Mouse (Mus musculus): Measurements from ENCODE around the gene Mtfr1l. TPM values are rescaled to one million over a fixed set of nuclear protein-coding genes. Genes with fewer than 3 reads are reported as not detected.
A peak's percentile ranks its signal among the peaks of the same experiment; 100 is the strongest.

Gene Mtfr1l
- 110 and 111 TPM in 2 replicates for polyA plus RNA-seq (2015; fragmentation: Nextera tagmentation; extraction: Ambion mirVana)

DNA sequence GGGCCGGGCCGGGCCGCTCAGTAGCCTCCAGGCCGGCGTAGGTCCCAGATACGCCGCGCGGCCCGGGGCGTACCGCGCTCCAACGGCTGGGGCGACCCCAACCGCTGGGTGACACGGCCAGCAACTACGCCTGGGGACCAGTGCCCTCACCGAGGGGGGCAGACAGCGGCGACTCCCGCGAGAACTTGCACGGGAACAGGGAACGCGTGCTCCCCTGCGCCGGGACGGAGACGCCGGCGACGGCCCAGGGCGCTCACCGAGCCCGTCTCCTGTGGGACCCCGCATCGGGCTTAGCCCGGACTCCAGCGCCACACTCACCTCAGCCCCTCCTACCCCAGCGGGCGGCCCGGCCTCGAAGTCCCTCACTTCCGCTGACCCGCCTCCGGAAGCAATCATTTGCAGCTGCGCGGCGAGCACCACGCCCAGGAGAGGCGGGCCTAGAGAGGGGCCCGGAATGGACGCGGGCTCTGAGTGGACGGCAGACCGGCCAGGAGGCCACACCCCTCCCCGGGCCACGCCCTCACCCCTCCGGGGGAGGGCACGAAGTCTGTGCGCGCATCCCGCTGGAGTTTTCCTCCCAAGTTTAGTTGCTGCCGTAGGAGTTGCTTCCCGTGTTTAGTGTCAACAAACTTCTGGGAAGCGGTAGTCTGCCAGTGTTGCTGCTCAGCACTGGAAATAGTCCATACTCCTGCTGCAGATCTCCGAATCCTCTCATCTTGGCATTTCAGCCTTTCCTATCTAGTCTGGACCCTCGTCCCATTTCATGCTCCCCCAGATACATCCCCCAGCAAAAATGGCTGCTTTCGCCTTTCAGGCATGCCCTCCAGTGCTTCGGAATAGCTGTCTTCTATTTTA, at the start of gene Mtfr1l:
Gene Mtfr1l, minus strand, starts transcription at position 456 of the 855 bp plus-strand sequence.
- Histone ChIP-seq H3K36me3 (ENCODE audit: control insufficient read depth, insufficient read depth, low read length) (peaks cover 6% of the 10 kb centered on the region), H3K4me2 (ENCODE audit: low read depth, low read length) (peak within 1 kb of the TSS; percentile 96), H3K27me3 (ENCODE audit: control insufficient read depth, insufficient read depth, low read depth, low read length) (no peaks in the 10 kb centered on the region), H3K27ac (ENCODE audit: low read length) (peak within 1 kb of the TSS; percentile 91), H3K9ac (ENCODE audit: low read length) (peak within 1 kb of the TSS; percentile 90), H3K4me3 (ENCODE audit: low read length) (peak within 1 kb of the TSS; percentile 94), H3K9me3 (ENCODE audit: control insufficient read depth, low read length) (no peaks in the 10 kb centered on the region), H3K4me1 (replicated peaks; ENCODE audit: control insufficient read depth, insufficient read depth, low read length) (peaks cover 26% of the 10 kb centered on the region)
- WGBS: under 1% methylated on average over 67 of the region's 71 CpGs
- peak; percentile 98 for ATAC-seq (ENCODE audit: low read depth)

DNA sequence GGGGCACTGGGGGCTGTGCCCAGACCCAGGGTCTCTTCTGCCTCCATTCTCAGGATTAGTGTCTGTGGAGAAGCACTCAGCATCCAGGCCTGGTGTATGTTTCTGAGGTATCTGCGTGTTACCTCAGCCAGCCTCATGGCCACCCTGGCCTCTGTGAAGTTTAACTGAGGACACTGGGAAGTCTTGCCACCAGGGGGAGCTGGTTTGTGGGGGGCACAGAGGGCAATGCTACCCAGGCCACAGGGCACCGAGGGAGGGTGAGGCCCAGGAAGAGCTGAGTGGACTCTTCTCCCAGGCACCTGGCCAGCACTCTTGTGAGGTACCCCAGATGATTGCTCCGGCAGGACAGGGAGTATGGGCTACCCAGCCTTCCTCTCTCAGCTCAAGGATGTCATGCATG, 48.3 kb upstream of the Mtfr1l start:
- ATAC-seq (ENCODE audit: low read depth): no peak
- Histone ChIP-seq H3K27me3 (ENCODE audit: control insufficient read depth, insufficient read depth, low read depth, low read length) (no peaks in the 10 kb centered on the region), H3K36me3 (ENCODE audit: control insufficient read depth, insufficient read depth, low read length) (no peaks in the 10 kb centered on the region), H3K4me1 (replicated peaks; ENCODE audit: control insufficient read depth, insufficient read depth, low read length) (peaks cover 13% of the 10 kb centered on the region), H3K27ac (ENCODE audit: low read length) (no peak overlapping the region), H3K4me3 (ENCODE audit: low read length) (no peak overlapping the region), H3K9ac (ENCODE audit: low read length) (no peak overlapping the region), H3K9me3 (ENCODE audit: control insufficient read depth, low read length) (no peaks in the 10 kb centered on the region), H3K4me2 (ENCODE audit: low read depth, low read length) (no peak overlapping the region)
- WGBS: 67% methylated on average over 3 of the region's 3 CpGs

DNA sequence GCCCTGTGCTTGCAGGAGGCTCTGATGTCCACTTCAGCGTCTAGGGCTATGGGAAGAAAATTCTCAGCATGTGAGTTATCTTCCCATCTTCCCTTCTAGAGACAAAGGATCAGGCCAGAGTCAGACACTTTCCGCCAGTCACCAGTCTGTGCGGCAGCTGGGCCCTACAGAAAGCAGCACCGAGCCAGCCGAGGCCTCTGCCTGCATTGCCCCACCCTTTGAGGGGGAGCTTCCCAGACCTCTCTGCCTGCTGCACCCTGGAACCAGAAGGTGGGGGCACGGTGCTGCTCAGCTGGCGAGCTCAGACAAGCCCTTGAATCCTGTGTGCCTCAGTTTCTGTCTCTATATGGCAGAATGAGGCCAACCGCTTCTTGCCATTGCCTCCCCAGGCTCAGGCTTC, 46.2 kb upstream of the Mtfr1l start:
- Histone ChIP-seq H3K4me1 (replicated peaks; ENCODE audit: control insufficient read depth, insufficient read depth, low read length) (peaks cover 13% of the 10 kb centered on the region), H3K27me3 (ENCODE audit: control insufficient read depth, insufficient read depth, low read depth, low read length) (no peaks in the 10 kb centered on the region), H3K9me3 (ENCODE audit: control insufficient read depth, low read length) (no peaks in the 10 kb centered on the region), H3K4me3 (ENCODE audit: low read length) (no peak overlapping the region), H3K36me3 (ENCODE audit: control insufficient read depth, insufficient read depth, low read length) (no peaks in the 10 kb centered on the region), H3K27ac (ENCODE audit: low read length) (no peak overlapping the region), H3K9ac (ENCODE audit: low read length) (no peak overlapping the region), H3K4me2 (ENCODE audit: low read depth, low read length) (no peak overlapping the region)
- 53% methylated on average over 8 of the region's 8 CpGs for WGBS
- no peak for ATAC-seq (ENCODE audit: low read depth)

DNA sequence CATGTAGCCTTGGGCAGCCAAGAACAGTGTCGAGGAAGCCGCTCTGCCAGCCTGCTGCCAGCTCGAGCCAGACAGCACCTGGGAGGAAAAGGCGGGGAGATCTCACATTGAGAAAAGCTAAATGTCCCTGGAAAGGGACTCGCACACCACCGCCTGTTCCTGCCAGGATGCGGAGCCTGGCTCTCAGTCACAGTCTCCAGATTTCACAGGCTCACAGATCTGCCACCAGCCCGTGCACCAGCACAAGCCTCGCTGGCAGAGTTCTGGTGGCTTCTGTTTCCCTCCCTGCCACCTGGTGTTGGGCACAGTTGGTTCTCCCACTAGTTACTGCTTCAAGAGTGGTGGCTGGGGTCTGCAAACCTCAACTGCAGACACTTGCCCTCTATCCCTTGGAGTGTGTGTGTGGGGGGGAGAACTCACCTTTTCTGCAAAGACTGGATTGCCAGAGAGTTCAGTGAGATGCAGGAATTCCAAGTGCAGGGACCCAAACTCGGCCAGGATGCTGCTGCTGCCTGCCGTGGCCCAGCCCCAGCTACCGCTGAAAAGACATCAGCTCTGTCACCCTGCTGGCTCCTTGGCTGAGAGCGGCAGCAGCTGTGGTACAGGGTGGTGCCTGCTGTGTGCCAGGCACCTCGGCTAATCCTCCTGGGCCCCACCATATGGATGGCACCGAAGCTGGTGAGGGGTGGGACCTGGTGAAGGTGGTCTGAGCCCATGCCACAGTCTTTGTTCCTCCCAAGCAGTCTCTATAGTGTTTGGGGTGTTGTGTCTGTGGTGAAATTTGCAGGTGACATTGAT, 45.4 kb upstream of the Mtfr1l start:
- 74% methylated on average over 15 of the region's 15 CpGs for WGBS
- ATAC-seq (ENCODE audit: low read depth): no peak
- Histone ChIP-seq H3K4me3 (ENCODE audit: low read length) (no peak overlapping the region), H3K9ac (ENCODE audit: low read length) (no peak overlapping the region), H3K4me1 (replicated peaks; ENCODE audit: control insufficient read depth, insufficient read depth, low read length) (peaks cover 13% of the 10 kb centered on the region), H3K27me3 (ENCODE audit: control insufficient read depth, insufficient read depth, low read depth, low read length) (no peaks in the 10 kb centered on the region), H3K4me2 (ENCODE audit: low read depth, low read length) (no peak overlapping the region), H3K36me3 (ENCODE audit: control insufficient read depth, insufficient read depth, low read length) (no peaks in the 10 kb centered on the region), H3K9me3 (ENCODE audit: control insufficient read depth, low read length) (no peaks in the 10 kb centered on the region), H3K27ac (ENCODE audit: low read length) (no peak overlapping the region)

DNA sequence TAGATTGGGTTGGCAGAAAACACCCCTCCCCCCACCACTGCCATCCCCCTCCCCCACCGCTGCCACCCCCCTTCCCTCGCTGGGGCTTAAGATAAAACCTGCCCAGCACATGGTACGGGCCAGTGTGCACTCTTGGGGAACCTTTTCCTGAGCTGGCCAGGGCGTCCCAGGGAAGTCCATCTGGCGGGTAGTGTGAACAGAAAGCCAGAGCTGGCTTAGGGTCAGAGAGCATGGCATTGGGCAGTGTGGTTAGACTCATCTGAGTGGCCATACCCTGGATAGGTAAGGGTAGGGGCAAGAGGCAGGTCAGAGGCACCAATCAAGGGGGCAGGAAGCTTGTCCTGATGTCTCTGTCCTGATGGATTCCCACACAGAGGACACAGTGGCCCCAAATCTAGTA, 44.4 kb upstream of the Mtfr1l start:
- Histone ChIP-seq H3K4me3 (ENCODE audit: low read length) (no peak overlapping the region), H3K9ac (ENCODE audit: low read length) (no peak overlapping the region; the same call in 1 of the 2 replicates), H3K9me3 (ENCODE audit: control insufficient read depth, low read length) (no peaks in the 10 kb centered on the region), H3K36me3 (ENCODE audit: control insufficient read depth, insufficient read depth, low read length) (no peaks in the 10 kb centered on the region), H3K27ac (ENCODE audit: low read length) (no peak overlapping the region), H3K27me3 (ENCODE audit: control insufficient read depth, insufficient read depth, low read depth, low read length) (no peaks in the 10 kb centered on the region), H3K4me1 (replicated peaks; ENCODE audit: control insufficient read depth, insufficient read depth, low read length) (peaks cover 13% of the 10 kb centered on the region), H3K4me2 (ENCODE audit: low read depth, low read length) (peak overlapping the region; percentile 31; the same call in 1 of the 2 replicates)
- no peak for ATAC-seq (ENCODE audit: low read depth)
- 34% methylated on average over 4 of the region's 5 CpGs for WGBS

DNA sequence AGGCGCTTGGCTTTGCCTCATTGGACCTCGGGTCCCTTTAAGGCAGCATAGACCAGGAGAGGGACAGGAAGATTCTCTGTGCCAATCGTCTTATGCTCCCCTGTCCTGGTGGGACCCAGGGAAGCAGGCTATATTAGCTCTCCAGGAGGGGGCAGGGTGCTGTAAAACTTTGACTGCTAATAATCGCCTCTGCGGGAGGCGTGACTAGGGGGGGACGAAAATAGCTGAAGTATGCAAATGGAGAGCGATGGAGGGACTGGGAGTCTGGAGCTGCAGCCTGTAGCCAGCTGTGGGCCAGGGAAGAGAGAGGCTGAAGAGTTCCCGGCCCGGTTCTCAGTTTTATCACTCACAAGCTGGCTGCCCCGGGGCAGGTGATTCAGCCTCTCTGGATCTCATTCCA, 44.0 kb upstream of the Mtfr1l start:
- WGBS: 5% methylated on average over 11 of the region's 11 CpGs
- Histone ChIP-seq H3K4me2 (ENCODE audit: low read depth, low read length) (peak overlapping the region; percentile 31; the same call in 1 of the 2 replicates), H3K4me3 (ENCODE audit: low read length) (no peak overlapping the region), H3K9ac (ENCODE audit: low read length) (peak overlapping the region; percentile 12; the same call in 1 of the 2 replicates), H3K9me3 (ENCODE audit: control insufficient read depth, low read length) (no peaks in the 10 kb centered on the region), H3K36me3 (ENCODE audit: control insufficient read depth, insufficient read depth, low read length) (no peaks in the 10 kb centered on the region), H3K27me3 (ENCODE audit: control insufficient read depth, insufficient read depth, low read depth, low read length) (no peaks in the 10 kb centered on the region), H3K27ac (ENCODE audit: low read length) (no peak overlapping the region), H3K4me1 (replicated peaks; ENCODE audit: control insufficient read depth, insufficient read depth, low read length) (peaks cover 13% of the 10 kb centered on the region)
- ATAC-seq (ENCODE audit: low read depth): peak; percentile 53; the same call in 1 of the 2 replicates

DNA sequence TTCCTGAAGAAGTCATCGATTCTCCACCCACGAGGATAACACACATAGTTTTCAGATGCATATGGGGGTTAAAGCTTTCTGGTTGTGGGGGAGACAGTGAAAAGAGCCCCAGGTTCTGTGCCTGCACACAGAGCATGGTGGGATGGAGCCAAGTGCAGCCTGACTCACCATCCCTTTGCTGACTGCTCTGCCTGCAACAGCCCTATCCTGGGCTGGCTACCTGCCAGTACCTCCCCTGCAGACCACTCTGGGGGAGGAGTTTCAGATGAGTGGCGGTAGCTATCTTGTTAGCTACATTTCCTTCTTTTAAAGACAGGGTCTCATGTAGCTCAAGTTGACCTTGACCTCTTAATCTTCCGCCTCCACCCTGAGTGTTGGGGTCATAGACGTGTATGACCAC, 43.2 kb upstream of the Mtfr1l start:
- ATAC-seq (ENCODE audit: low read depth): peak; percentile 37; the same call in 1 of the 2 replicates
- Histone ChIP-seq H3K27me3 (ENCODE audit: control insufficient read depth, insufficient read depth, low read depth, low read length) (no peaks in the 10 kb centered on the region), H3K4me2 (ENCODE audit: low read depth, low read length) (no peak overlapping the region), H3K27ac (ENCODE audit: low read length) (no peak overlapping the region), H3K9ac (ENCODE audit: low read length) (no peak overlapping the region), H3K4me1 (replicated peaks; ENCODE audit: control insufficient read depth, insufficient read depth, low read length) (peaks cover 13% of the 10 kb centered on the region), H3K4me3 (ENCODE audit: low read length) (no peak overlapping the region), H3K9me3 (ENCODE audit: control insufficient read depth, low read length) (no peaks in the 10 kb centered on the region), H3K36me3 (ENCODE audit: control insufficient read depth, insufficient read depth, low read length) (no peaks in the 10 kb centered on the region)
- 41% methylated on average over 5 of the region's 5 CpGs for WGBS

DNA sequence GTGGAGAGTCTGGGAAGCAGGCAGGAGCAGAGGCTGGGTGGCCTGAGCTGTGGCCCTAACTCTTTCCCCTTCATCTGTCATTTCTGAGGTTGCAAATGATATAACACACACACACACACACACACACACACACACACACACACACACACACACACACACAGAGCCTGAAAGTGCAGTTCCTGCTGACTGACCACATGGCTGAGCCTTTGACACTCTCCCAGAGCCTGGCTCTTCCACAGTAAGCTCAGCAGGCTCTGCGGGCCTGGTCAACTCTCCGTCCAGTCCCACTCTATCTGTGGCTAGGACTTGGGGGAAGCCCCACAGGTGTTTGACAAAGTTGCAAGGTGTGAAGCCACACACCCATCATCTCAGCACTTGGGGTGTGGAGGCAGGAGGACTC, 42.1 kb upstream of the Mtfr1l start:
- Histone ChIP-seq H3K9ac (ENCODE audit: low read length) (no peak overlapping the region), H3K4me1 (replicated peaks; ENCODE audit: control insufficient read depth, insufficient read depth, low read length) (peaks cover 13% of the 10 kb centered on the region), H3K27ac (ENCODE audit: low read length) (no peak overlapping the region), H3K4me2 (ENCODE audit: low read depth, low read length) (no peak overlapping the region), H3K27me3 (ENCODE audit: control insufficient read depth, insufficient read depth, low read depth, low read length) (no peaks in the 10 kb centered on the region), H3K4me3 (ENCODE audit: low read length) (no peak overlapping the region), H3K36me3 (ENCODE audit: control insufficient read depth, insufficient read depth, low read length) (no peaks in the 10 kb centered on the region), H3K9me3 (ENCODE audit: control insufficient read depth, low read length) (no peaks in the 10 kb centered on the region)
- 63% methylated on average over 2 of the region's 2 CpGs for WGBS
- no peak for ATAC-seq (ENCODE audit: low read depth)

DNA sequence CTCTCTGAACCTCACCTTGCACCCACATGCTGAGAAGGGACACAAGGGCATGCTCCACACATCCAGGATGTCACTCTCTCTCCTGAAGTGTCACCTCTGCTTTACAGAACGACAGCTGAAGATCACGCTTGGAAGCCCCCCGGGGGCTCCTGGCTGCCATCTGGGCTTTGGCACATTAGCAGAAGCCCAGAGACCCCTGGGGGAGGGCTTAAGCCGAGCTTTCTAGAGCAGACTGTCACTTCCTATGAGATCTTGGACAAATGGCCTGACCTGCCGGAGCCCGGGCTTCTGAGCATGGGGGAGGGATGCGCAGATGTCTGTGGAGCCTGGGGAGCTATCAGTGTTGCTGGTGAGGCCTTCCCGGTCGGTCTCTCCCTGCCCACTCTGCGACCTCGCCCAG, 40.3 kb upstream of the Mtfr1l start:
- Histone ChIP-seq H3K4me2 (ENCODE audit: low read depth, low read length) (no peak overlapping the region), H3K4me3 (ENCODE audit: low read length) (no peak overlapping the region), H3K9ac (ENCODE audit: low read length) (no peak overlapping the region), H3K27ac (ENCODE audit: low read length) (no peak overlapping the region), H3K36me3 (ENCODE audit: control insufficient read depth, insufficient read depth, low read length) (no peaks in the 10 kb centered on the region), H3K9me3 (ENCODE audit: control insufficient read depth, low read length) (no peaks in the 10 kb centered on the region), H3K27me3 (ENCODE audit: control insufficient read depth, insufficient read depth, low read depth, low read length) (no peaks in the 10 kb centered on the region), H3K4me1 (replicated peaks; ENCODE audit: control insufficient read depth, insufficient read depth, low read length) (peaks cover 13% of the 10 kb centered on the region)
- 32% methylated on average over 11 of the region's 11 CpGs for WGBS
- ATAC-seq (ENCODE audit: low read depth): no peak
